Mouse (Mus musculus) lung, embryonic 15.5 days (tissue): ENCODE data around the gene Zc3h14. TPM values are rescaled to one million over a fixed set of nuclear protein-coding genes. Genes with fewer than 3 reads are reported as not detected.
A peak's percentile ranks its signal among the peaks of the same experiment; 100 is the strongest.

Experiments
- ATAC-seq: fragments of 200-750 bp; cut with Nextera tagmentation; 2 replicates; pipeline ENCODE4 v1.8.0; 2017; ENCODE audit warnings: moderate number of reproducible peaks, borderline replicate concordance; ENCODE audit not compliant: low FRiP score, low TSS enrichment; ENCODE audit errors: extremely low read depth
- H3K27ac ChIP-seq: fragments of 300-500 bp; sonication (generic); 2 replicates; pipeline ENCODE4 v1.5.1; 2015; ENCODE audit warnings: moderate library complexity, mild to moderate bottlenecking, inconsistent platforms
- H3K27me3 ChIP-seq: fragments of 300-500 bp; sonication (generic); 2 replicates; pipeline ENCODE4 v1.6.1; 2015; ENCODE audit warnings: inconsistent platforms
- H3K36me3 ChIP-seq: fragments of 300-500 bp; sonication (generic); 2 replicates; pipeline ENCODE4 v1.6.1; 2015; ENCODE audit warnings: inconsistent platforms
- H3K4me1 ChIP-seq: fragments of 300-500 bp; sonication (generic); 2 replicates; pipeline ENCODE4 v1.6.1; 2015; ENCODE audit warnings: inconsistent platforms
- H3K4me2 ChIP-seq: fragments of 300-500 bp; sonication (generic); 2 replicates; pipeline ENCODE4 v1.6.1; 2015; ENCODE audit warnings: inconsistent platforms, mild to moderate bottlenecking, moderate library complexity
- H3K4me3 ChIP-seq: fragments of 300-500 bp; sonication (generic); 2 replicates; pipeline ENCODE4 v1.5.1; 2015; ENCODE audit warnings: mild to moderate bottlenecking, inconsistent platforms
- H3K9ac ChIP-seq: fragments of 300-500 bp; sonication (generic); 2 replicates; pipeline ENCODE4 v1.6.1; 2015; ENCODE audit warnings: inconsistent platforms
- H3K9me3 ChIP-seq: fragments of 300-500 bp; sonication (generic); 2 replicates; pipeline ENCODE4 v1.6.1; 2016; ENCODE audit warnings: inconsistent platforms
- WGBS: fragments of 180-500 bp; shearing (Covaris S2); methylation state at CpG from one replicate; pipeline ENCODE4 v1.1.7; 2015; 5-methylcytosine and 5-hydroxymethylcytosine counted together
- polyA plus RNA-seq: library from polyadenylated mRNA; unstranded; fragments of >200 nt; fragmentation: Nextera tagmentation; extraction: Ambion mirVana; gene quantifications from 2 replicates; pipeline ENCODE4 v1.2.1, GENCODE M21; 2015

The Zc3h14 gene
- polyA plus RNA-seq: 127 and 128 TPM in 2 replicates

DNA sequence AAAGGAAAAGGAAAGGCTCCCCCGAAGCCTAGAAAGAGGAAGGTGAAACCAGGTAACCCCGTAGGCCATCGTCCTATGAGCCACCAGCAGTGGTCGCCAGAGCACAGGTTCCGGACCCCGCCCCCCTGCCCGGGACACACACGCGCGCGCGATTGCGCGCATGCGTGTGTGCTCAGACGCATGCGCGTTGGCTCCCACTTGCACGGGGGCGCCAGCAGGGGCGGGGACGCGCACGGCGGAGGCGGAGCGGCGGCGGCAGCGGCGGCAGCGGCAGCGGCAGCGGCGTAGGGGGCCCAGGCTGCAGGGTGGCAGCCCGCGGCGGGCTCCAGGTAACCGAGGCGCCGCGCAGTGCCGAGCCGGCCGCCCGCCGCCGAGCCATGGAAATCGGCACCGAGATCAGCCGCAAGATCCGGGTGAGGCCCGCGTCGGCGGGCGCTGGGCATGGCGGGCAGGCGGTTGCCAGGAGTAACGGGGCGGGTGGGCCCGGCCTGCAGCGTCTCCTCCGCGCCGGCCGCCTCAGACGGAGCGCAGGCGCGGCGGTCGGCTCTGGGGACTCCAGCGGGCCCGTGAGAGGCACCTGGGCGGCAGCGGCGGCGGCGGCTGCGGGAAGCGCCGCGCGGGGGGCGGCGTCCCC, at the start of gene Zc3h14:
Gene Zc3h14, plus strand, starts transcription at position 219 of the 634 bp plus-strand sequence.
- Histone ChIP-seq H3K4me3 (peak within 1 kb of the TSS; percentile 86), H3K36me3 (no peaks in the 10 kb centered on the region; the same call in 1 of the 2 replicates), H3K9ac (peak within 1 kb of the TSS; percentile 95), H3K27me3 (no peaks in the 10 kb centered on the region), H3K4me1 (peaks cover 22% of the 10 kb centered on the region), H3K27ac (peak within 1 kb of the TSS; percentile 92), H3K4me2 (peak within 1 kb of the TSS; percentile 60), H3K9me3 (no peaks in the 10 kb centered on the region)
- under 1% methylated on average over 87 of the region's 87 CpGs for WGBS
- peak; percentile 92 for ATAC-seq

DNA sequence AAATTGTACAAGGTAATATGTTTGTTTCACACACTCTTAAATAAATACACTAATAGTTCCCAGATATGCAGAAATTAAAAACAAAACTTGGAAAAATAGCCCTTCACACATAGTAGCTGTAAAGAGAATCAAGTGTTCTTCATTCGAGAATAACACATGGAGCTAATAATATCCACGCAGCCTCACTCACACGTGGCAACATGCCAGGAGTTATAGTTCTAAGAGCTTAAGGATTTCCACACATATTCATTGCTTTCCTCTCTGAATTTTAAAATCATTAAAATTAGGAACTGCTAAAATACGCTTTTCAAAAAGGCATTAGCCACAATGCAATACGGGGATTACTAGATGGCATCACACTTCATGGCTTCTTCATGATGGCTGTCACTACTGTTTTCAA, 49.6 kb upstream of the Zc3h14 start:
- Histone ChIP-seq H3K4me3 (no peak overlapping the region), H3K36me3 (peaks cover 35% of the 10 kb centered on the region), H3K9ac (no peak overlapping the region), H3K27ac (no peak overlapping the region), H3K4me2 (no peak overlapping the region), H3K27me3 (no peaks in the 10 kb centered on the region), H3K4me1 (no peaks in the 10 kb centered on the region), H3K9me3 (no peaks in the 10 kb centered on the region)
- 63% methylated on average over 5 of the region's 5 CpGs for WGBS
- no peak for ATAC-seq

DNA sequence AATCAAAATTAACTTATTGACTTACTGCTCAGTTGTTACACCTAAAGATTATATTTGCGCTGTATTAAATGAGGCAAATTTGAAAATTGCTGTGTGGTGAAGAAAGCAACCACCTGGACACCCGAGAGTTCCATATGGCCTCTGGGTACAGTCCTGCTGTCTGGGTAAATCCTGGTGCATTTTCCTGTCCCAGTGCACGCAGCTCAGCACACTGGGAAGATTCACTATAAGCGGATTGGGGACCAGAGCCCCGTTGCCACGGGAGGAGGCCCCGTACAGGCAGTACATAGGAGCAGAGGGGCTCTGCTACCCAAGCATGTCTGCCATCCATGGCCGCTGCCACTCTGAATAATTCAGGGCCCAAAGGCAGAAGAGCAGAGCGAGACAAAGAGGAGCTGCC, 45.2 kb upstream of the Zc3h14 start:
- no peak overlapping the region for H3K27ac ChIP-seq
- H3K9ac ChIP-seq: no peak overlapping the region
- no peak overlapping the region for H3K4me3 ChIP-seq
- no peak for ATAC-seq
- no peaks in the 10 kb centered on the region for H3K9me3 ChIP-seq
- no peaks in the 10 kb centered on the region for H3K4me1 ChIP-seq
- H3K27me3 ChIP-seq: no peaks in the 10 kb centered on the region
- H3K4me2 ChIP-seq: no peak overlapping the region
- H3K36me3 ChIP-seq: peaks cover 39% of the 10 kb centered on the region; the same call in 1 of the 2 replicates
- WGBS: 88% methylated on average over 9 of the region's 9 CpGs

DNA sequence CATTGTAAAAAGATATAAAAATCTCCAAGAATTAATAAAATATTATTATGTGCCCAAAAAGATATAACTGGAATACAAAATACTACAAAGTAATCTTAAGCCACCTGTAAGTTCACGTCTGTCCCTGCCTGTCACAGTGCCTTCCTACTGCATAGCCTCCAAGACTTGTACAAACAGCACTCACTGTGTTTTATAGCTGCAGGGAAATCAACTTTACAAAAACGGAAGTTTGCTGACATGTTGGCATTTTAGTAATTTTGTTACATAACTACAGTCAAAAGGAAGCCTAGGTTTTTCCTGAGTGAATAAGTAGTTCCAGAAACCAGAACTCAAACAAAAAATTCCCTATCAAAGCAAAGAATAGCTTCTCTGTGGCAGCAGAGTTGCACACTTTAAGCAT, 43.2 kb upstream of the Zc3h14 start:
- Histone ChIP-seq H3K9me3 (no peaks in the 10 kb centered on the region), H3K4me3 (no peak overlapping the region), H3K9ac (no peak overlapping the region), H3K4me2 (no peak overlapping the region), H3K27ac (no peak overlapping the region), H3K4me1 (no peaks in the 10 kb centered on the region), H3K27me3 (no peaks in the 10 kb centered on the region), H3K36me3 (peaks cover 39% of the 10 kb centered on the region; the same call in 1 of the 2 replicates)
- WGBS: 82% methylated on average over 2 of the region's 2 CpGs
- no peak for ATAC-seq

DNA sequence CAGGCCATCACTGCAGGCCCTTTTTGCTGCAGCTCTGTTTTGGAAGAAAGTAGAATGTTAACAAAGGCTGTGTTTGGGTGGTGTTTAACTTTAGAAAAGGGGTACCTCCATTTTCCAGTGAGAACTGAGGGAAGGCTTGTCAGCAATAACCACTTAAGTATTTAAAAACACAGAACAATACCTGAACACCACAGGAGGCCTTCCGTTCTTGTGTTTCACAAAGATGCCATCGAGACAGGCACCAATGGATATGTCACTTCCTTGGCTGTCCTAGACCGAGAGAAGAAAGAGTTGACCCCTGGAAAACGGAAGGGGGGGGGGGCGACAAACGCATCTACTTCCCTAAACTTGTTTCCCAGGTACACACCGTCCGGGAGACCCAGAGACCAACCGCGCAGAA, 42.8 kb upstream of the Zc3h14 start:
- H3K9me3 ChIP-seq: no peaks in the 10 kb centered on the region
- no peaks in the 10 kb centered on the region for H3K27me3 ChIP-seq
- 87% methylated on average over 10 of the region's 10 CpGs for WGBS
- no peak overlapping the region for H3K4me3 ChIP-seq
- ATAC-seq: no peak
- no peaks in the 10 kb centered on the region for H3K4me1 ChIP-seq
- no peak overlapping the region for H3K4me2 ChIP-seq
- H3K27ac ChIP-seq: no peak overlapping the region
- H3K36me3 ChIP-seq: peaks cover 39% of the 10 kb centered on the region; the same call in 1 of the 2 replicates
- no peak overlapping the region for H3K9ac ChIP-seq

DNA sequence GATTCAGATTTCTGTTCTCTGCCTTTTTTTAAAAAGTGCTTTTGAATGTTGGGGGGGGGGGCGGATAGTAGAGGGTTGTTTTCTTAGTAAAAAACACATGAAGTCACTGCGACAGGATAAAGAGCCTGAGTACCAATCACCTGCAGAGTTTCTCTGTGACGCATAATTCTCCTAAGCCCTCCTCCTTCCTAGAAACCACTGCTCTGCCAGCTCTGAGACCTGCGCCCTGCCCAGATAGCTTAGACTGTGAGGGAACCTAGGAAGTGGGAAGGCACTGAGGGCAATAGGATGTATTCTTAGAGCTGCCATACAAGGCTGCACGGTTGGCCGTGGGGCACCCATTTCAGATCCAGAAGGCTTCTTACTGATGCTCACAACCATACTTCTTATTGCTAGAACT, 33.9 kb upstream of the Zc3h14 start:
- no peak overlapping the region for H3K9ac ChIP-seq
- H3K36me3 ChIP-seq: peaks cover 2% of the 10 kb centered on the region; the same call in 1 of the 2 replicates
- peak overlapping the region; percentile 73 for H3K27ac ChIP-seq
- peaks cover 18% of the 10 kb centered on the region for H3K4me1 ChIP-seq
- 71% methylated on average over 6 of the region's 6 CpGs for WGBS
- peak overlapping the region; percentile 40 for H3K4me2 ChIP-seq
- H3K9me3 ChIP-seq: no peaks in the 10 kb centered on the region
- no peak for ATAC-seq
- H3K27me3 ChIP-seq: no peaks in the 10 kb centered on the region
- H3K4me3 ChIP-seq: no peak overlapping the region

DNA sequence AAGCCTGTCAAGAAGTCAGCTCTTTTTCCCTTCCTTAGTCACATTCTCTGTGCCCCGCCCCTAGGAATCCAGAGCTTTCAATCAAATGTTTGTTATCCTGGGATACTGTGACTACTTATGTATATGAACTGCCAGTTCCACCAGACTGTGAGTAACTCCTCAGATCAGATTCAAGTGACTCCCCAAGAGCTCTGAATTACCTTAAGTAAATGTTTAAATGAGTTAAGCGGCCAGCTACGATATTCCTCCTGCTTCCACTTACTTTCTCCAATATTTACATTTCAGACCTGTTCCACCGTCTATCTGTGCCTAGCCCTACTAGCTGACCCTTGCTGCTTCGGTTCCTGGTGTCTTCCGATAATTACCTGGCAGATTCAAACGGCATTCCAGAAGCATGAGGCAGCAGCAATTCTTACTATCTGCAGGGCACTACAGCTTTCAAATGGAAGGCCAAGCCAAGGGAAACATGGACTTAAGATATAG, 33.1 kb upstream of the Zc3h14 start:
- ATAC-seq: peak; percentile 89
- Histone ChIP-seq H3K4me2 (peak overlapping the region; percentile 40; the same call in 1 of the 2 replicates), H3K4me1 (peaks cover 18% of the 10 kb centered on the region), H3K4me3 (no peak overlapping the region), H3K27me3 (no peaks in the 10 kb centered on the region), H3K9ac (no peak overlapping the region), H3K36me3 (no peaks in the 10 kb centered on the region), H3K9me3 (no peaks in the 10 kb centered on the region), H3K27ac (peak overlapping the region; percentile 83)
- WGBS: 19% methylated on average over 7 of the region's 7 CpGs

DNA sequence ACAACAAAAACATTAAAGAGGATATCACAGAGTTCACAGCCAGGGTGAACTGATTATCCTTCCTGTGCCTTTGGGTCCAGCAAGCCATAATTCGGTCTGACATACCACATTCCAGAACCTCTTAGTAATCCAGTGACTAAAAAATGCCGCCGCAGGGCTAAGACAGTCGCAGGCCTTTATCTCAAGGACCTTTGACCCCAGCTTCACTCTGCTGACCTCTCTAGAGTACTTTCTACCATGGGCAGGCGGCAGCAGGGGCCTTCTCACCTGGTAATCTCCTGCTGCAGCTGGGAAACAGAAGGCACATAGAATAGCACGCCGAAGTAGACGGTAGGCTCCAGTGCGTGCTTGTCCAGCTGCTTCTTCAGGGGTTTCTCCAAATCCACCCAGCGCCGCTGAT, 32.0 kb upstream of the Zc3h14 start:
- 19% methylated on average over 11 of the region's 11 CpGs for WGBS

DNA sequence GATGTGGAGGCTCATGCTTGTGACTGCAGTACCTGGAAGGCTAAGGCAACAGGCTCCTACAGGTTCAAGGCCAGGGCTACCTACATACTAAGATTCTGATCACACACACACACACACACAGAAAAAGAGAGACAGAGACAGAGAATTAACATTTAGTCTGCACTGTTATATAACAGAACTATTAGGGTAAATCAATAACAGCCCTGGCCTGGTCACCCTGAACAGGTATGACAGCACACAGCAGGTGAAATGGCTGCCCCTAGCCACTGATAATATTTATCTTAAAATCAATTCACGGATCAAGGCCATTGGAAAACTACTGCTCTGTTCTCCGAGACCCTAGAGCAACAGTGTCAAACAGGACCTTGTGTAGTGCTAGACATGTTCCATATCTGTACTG, 30.6 kb upstream of the Zc3h14 start:
- Histone ChIP-seq H3K36me3 (no peaks in the 10 kb centered on the region), H3K4me3 (no peak overlapping the region), H3K4me1 (peaks cover 29% of the 10 kb centered on the region), H3K9me3 (no peaks in the 10 kb centered on the region), H3K9ac (no peak overlapping the region), H3K27me3 (no peaks in the 10 kb centered on the region), H3K27ac (no peak overlapping the region), H3K4me2 (no peak overlapping the region)
- WGBS: 88% methylated on average over 2 of the region's 2 CpGs
- no peak for ATAC-seq

More for the DNA sequence above, 32.0 kb upstream of the Zc3h14 start:
- Histone ChIP-seq H3K4me3 (no peak overlapping the region), H3K27me3 (no peaks in the 10 kb centered on the region), H3K4me2 (no peak overlapping the region), H3K9me3 (no peaks in the 10 kb centered on the region), H3K36me3 (no peaks in the 10 kb centered on the region), H3K4me1 (peaks cover 18% of the 10 kb centered on the region), H3K27ac (peak overlapping the region; percentile 83), H3K9ac (no peak overlapping the region)
- ATAC-seq: no peak

DNA sequence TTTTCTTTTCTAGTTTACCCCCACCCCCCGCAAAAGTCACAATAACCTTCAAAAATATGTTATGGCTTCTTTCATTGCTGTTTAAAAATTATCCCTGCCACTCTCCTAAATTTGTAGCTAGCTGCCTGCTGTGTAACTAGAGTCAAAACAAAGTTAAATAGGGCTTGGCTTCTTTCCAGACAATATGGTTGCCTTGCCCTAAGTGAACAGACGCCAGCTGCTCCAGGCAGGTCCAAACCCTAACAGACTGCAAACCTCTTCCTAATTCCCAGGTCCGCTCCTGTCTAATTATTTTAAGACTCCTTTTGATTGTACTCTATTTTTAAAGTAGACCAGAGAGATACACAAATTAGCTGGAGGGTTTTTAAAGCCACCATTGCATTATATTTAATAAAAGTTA, 26.1 kb upstream of the Zc3h14 start:
- no peak for ATAC-seq
- Histone ChIP-seq H3K4me1 (peaks cover 14% of the 10 kb centered on the region), H3K4me3 (no peak overlapping the region), H3K9me3 (no peaks in the 10 kb centered on the region), H3K4me2 (no peak overlapping the region), H3K36me3 (no peaks in the 10 kb centered on the region), H3K27ac (0 out of 2 replicates have a peak overlapping the region, but pooled peaks have one; percentile 10), H3K9ac (no peak overlapping the region), H3K27me3 (no peaks in the 10 kb centered on the region)
- 32% methylated on average over 3 of the region's 3 CpGs for WGBS

DNA sequence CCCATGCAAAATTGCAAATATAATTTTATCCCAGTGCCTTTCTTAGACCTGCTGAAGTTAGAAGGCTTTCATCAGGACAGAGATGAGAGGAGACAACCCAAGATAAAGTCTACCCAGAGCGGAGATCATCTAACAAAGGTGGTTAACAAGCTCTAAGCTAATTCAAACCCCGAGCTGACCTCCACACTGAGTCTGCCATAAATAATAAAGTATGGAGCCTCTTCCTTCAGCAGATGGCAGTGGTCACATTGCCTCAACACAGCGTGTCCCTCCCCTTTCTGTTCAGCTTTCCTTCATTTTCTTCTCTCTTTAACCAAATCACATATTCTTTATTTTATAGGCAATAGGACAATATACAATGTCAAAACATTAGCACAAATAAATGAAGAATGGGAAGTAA, 25.7 kb upstream of the Zc3h14 start:
- H3K4me2 ChIP-seq: no peak overlapping the region
- ATAC-seq: no peak
- 71% methylated on average over 3 of the region's 3 CpGs for WGBS
- no peak overlapping the region for H3K4me3 ChIP-seq
- peaks cover 14% of the 10 kb centered on the region for H3K4me1 ChIP-seq
- no peaks in the 10 kb centered on the region for H3K36me3 ChIP-seq
- 0 out of 2 replicates have a peak overlapping the region, but pooled peaks have one; percentile 10 for H3K27ac ChIP-seq
- H3K9ac ChIP-seq: no peak overlapping the region
- H3K9me3 ChIP-seq: no peaks in the 10 kb centered on the region
- no peaks in the 10 kb centered on the region for H3K27me3 ChIP-seq

DNA sequence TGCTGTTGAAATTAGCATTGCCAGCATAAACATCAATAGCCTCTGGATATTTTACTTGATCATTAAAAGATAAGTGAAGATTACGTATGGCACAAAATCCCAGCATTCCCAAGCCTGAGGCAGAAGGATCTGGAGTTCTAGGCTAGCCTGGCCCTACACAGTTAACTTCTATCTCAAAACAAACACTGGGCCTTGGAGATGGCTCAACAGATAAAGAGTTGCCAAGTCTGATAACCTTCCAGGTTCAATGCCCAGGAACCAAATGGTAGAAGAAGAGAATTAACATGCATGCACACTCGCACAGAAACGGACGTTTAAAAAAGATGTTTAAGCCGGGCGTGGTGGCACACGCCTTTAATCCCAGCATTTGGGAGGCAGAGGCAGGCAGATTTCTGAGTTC, 22.5 kb upstream of the Zc3h14 start:
- Histone ChIP-seq H3K27ac (no peak overlapping the region), H3K4me2 (no peak overlapping the region), H3K9ac (no peak overlapping the region), H3K36me3 (no peaks in the 10 kb centered on the region), H3K9me3 (no peaks in the 10 kb centered on the region), H3K4me1 (peaks cover 14% of the 10 kb centered on the region), H3K4me3 (no peak overlapping the region), H3K27me3 (no peaks in the 10 kb centered on the region)
- no peak for ATAC-seq
- WGBS: 92% methylated on average over 7 of the region's 7 CpGs
